Comparison of ENCODE assay signal across 8 mouse cellular contexts in the genomic region with DNA sequence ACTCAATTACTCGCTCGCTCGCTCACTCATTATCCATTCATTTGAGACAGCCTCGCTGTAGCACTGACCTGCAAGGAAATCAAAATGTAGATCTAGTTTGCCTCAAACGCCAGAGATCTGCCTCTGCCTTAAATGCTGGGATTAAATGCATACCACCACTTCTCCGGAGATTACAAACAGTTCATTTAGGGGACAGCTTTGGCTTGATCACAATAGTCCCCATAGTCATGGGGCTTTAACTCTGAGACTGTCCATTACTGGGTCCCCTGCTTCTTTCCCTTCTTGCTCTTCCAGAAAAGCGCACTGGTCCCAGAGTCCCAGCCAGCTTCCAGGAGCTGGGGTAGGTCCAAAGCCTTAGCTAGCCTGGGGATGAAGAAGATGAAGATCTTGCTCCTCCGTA. TPM values are rescaled to one million over a fixed set of nuclear protein-coding genes. Genes with fewer than 3 reads are reported as not detected.
DNase-seq lines count a peak whose midpoint lies in the region; ATAC-seq and TF ChIP-seq lines count a peak whose summit lies in the region.

AI854703 (plus strand) TSS at position 301 of the 400 bp plus-strand sequence.

- H3K4me1 ChIP-seq in kidney, embryonic 16.5 days (ENCODE audit: insufficient read depth, low read length) = peaks cover 18% of the 10 kb centered on the region
- H3K4me1 ChIP-seq in embryonic facial prominence, embryonic 10.5 days = peaks cover 32% of the 10 kb centered on the region
- H3K4me1 ChIP-seq in hindbrain, postnatal 0 days (ENCODE audit: insufficient read depth, low read length) = peaks cover 8% of the 10 kb centered on the region
- H3K4me1 ChIP-seq in midbrain, embryonic 11.5 days (ENCODE audit: control insufficient read depth, insufficient read depth, low read length) = no peaks in the 10 kb centered on the region; the same call in 1 of the 2 replicates

- no peaks in the 10 kb centered on the region for H3K36me3 ChIP-seq in kidney, embryonic 16.5 days (ENCODE audit: insufficient read depth, low read length)
- H3K36me3 ChIP-seq in embryonic facial prominence, embryonic 10.5 days (replicated peaks) = peaks cover 7% of the 10 kb centered on the region; the same call in 1 of the 2 replicates
- no peaks in the 10 kb centered on the region for H3K36me3 ChIP-seq in hindbrain, postnatal 0 days (ENCODE audit: insufficient read depth, low read length)
- H3K36me3 ChIP-seq in midbrain, embryonic 11.5 days (ENCODE audit: control insufficient read depth, insufficient read depth, low read length) = no peaks in the 10 kb centered on the region

- no peak for TF ChIP-seq CTCF in hindbrain, postnatal 0 days (IDR thresholded peaks at IDR 0.05; ENCODE audit: low read depth)

- peak within 1 kb of the TSS; percentile 82 for H3K4me2 ChIP-seq in kidney, embryonic 16.5 days (replicated peaks; ENCODE audit: low read depth, low read length)
- H3K4me2 ChIP-seq in hindbrain, postnatal 0 days (ENCODE audit: low read depth, low read length) = peak within 1 kb of the TSS; percentile 85
- peak within 1 kb of the TSS; percentile 67 for H3K4me2 ChIP-seq in midbrain, embryonic 11.5 days

- WGBS in kidney, embryonic 16.5 days = 26% methylated on average over 8 of the region's 8 CpGs
- 31% methylated on average over 8 of the region's 8 CpGs for WGBS in embryonic facial prominence, embryonic 10.5 days
- 24% methylated on average over 8 of the region's 8 CpGs for WGBS in hindbrain, postnatal 0 days
- 22% methylated on average over 8 of the region's 8 CpGs for WGBS in midbrain, embryonic 11.5 days

- no peak for DNase-seq in kidney, adult 8-10 months
- DNase-seq in embryonic facial prominence, embryonic 10.5 days (ENCODE audit: low spot score) = no peak
- DNase-seq in hindbrain, postnatal 0 days (ENCODE audit: low spot score) = no peak
- no peak for DNase-seq in midbrain, embryonic 11.5 days (ENCODE audit: low spot score, missing footprints)
- DNase-seq in gastrocnemius, postnatal 14 days = no peak
- no peak for DNase-seq in Muller cell, postnatal 12 days (ENCODE audit: inconsistent ontology term)
- no peak for DNase-seq in cerebellum, adult 8-10 months

- no peak for ATAC-seq in kidney, embryonic 16.5 days (ENCODE audit: low FRiP score, low TSS enrichment)
- 0 out of 2 replicates have a peak, but pooled peaks have one; percentile 2 for ATAC-seq in hindbrain, postnatal 0 days
- ATAC-seq in midbrain, embryonic 11.5 days (ENCODE audit: low FRiP score) = no peak

- intact Hi-C loops in gastrocnemius, postnatal 14 days (cut with DNase I; ENCODE audit: low total_unique reads) = no loop called here

- H3K27me3 ChIP-seq in kidney, embryonic 16.5 days (ENCODE audit: insufficient read depth, low read length) = peaks cover 4% of the 10 kb centered on the region; the same call in 1 of the 2 replicates
- peaks cover 61% of the 10 kb centered on the region for H3K27me3 ChIP-seq in embryonic facial prominence, embryonic 10.5 days (replicated peaks; ENCODE audit: low read depth, poor library complexity, severe bottlenecking)
- H3K27me3 ChIP-seq in hindbrain, postnatal 0 days (ENCODE audit: insufficient read depth, low read length) = no peaks in the 10 kb centered on the region
- peaks cover 25% of the 10 kb centered on the region for H3K27me3 ChIP-seq in midbrain, embryonic 11.5 days (ENCODE audit: control insufficient read depth, insufficient read depth, low read length)

- peak within 1 kb of the TSS; percentile 57 for H3K4me3 ChIP-seq in kidney, embryonic 16.5 days (ENCODE audit: low read length)
- H3K4me3 ChIP-seq in embryonic facial prominence, embryonic 10.5 days = peak within 1 kb of the TSS; percentile 60
- peak within 1 kb of the TSS; percentile 54 for H3K4me3 ChIP-seq in hindbrain, postnatal 0 days (ENCODE audit: low read length)
- H3K4me3 ChIP-seq in midbrain, embryonic 11.5 days (ENCODE audit: low read depth, low read length) = peak within 1 kb of the TSS; percentile 28

- peak within 1 kb of the TSS; percentile 59 for H3K27ac ChIP-seq in kidney, embryonic 16.5 days (ENCODE audit: low read length)
- H3K27ac ChIP-seq in embryonic facial prominence, embryonic 10.5 days (replicated peaks) = peak within 1 kb of the TSS; percentile 52; the same call in 1 of the 2 replicates
- H3K27ac ChIP-seq in hindbrain, postnatal 0 days = peak within 1 kb of the TSS; percentile 58; the same call in 1 of the 2 replicates
- no peak within 1 kb of the TSS for H3K27ac ChIP-seq in midbrain, embryonic 11.5 days (ENCODE audit: low read depth, low read length)

- no peaks in the 10 kb centered on the region for H3K9me3 ChIP-seq in kidney, embryonic 16.5 days (ENCODE audit: low read length)
- no peaks in the 10 kb centered on the region for H3K9me3 ChIP-seq in embryonic facial prominence, embryonic 10.5 days
- no peaks in the 10 kb centered on the region for H3K9me3 ChIP-seq in hindbrain, postnatal 0 days (ENCODE audit: low read length)
- no peaks in the 10 kb centered on the region for H3K9me3 ChIP-seq in midbrain, embryonic 11.5 days (ENCODE audit: control insufficient read depth, low read length)

- H3K9ac ChIP-seq in kidney, embryonic 16.5 days (replicated peaks; ENCODE audit: low read length) = peak within 1 kb of the TSS; percentile 72
- H3K9ac ChIP-seq in hindbrain, postnatal 0 days (replicated peaks; ENCODE audit: low read length) = peak within 1 kb of the TSS; percentile 56
- peak within 1 kb of the TSS; percentile 5 for H3K9ac ChIP-seq in midbrain, embryonic 11.5 days (ENCODE audit: low read length)

RNA-seq across cellular contexts. Expression of gene AI854703, which starts in this region (rescaled TPM):
- 4.3 and 5.4 TPM in 2 replicates for polyA plus RNA-seq in kidney, embryonic 16.5 days (2015; fragmentation: Nextera tagmentation; extraction: Ambion mirVana)
- polyA plus RNA-seq in embryonic facial prominence, embryonic 10.5 days (2016; fragmentation: Nextera tagmentation; extraction: Ambion mirVana) = 1.1 TPM in 2 replicates
- total RNA-seq in hindbrain, postnatal 0 days (2014; rRNA removed) = 53.3 and 54.9 TPM in 2 replicates
- polyA plus RNA-seq in hindbrain, postnatal 0 days (2015; fragmentation: Nextera tagmentation; extraction: Ambion mirVana) = 29.3 and 30.2 TPM in 2 replicates
- polyA plus RNA-seq in midbrain, embryonic 11.5 days (2014; fragmentation: Nextera tagmentation; extraction: Ambion mirVana) = 0.52 and 0.82 TPM in 2 replicates
- under 1 TPM; 0.40 to 0.45 TPM for total RNA-seq in gastrocnemius, postnatal 14 days (2021)

Comparison
In these comparisons a context has a peak if more than half of its experiments do, and no peak if none do; other contexts are left out.
1. RNA of gene AI854703 (total RNA-seq): 53.3 to 54.9 TPM in hindbrain, postnatal 0 days; 0.40 to 0.45 TPM in gastrocnemius, postnatal 14 days; every median in the first group is over 10 times any median in the second.
2. H3K9ac ChIP-seq: peak in every context shown above with its lines; median percentile 72 in kidney, embryonic 16.5 days; 56 in hindbrain, postnatal 0 days; 5 in midbrain, embryonic 11.5 days.
3. Peak in every context shown above with its lines, with median percentiles within 50 percentile points of each other: H3K4me2 ChIP-seq and H3K4me3 ChIP-seq.